Mouse (Mus musculus) midbrain, embryonic 14.5 days (tissue): ENCODE data around the gene Slc25a35. TPM values are rescaled to one million over a fixed set of nuclear protein-coding genes. Genes with fewer than 3 reads are reported as not detected.
"Not testable (repeated sequence)": the region's sequence is repeated elsewhere in the genome, so short reads cannot be mapped to it uniquely, and the experiment has no call there.

ENCODE experiments used
- ATAC-seq: fragments of 200-750 bp; cut with Nextera tagmentation; 2 replicates; pipeline ENCODE4 v1.8.0; 2017; ENCODE audit warnings: moderate number of reproducible peaks, moderate library complexity; ENCODE audit not compliant: low FRiP score, low TSS enrichment
- DNase-seq: peaks from one replicate; pipeline ENCODE4 v3.0.0-alpha.2; 2015
- H3K27ac ChIP-seq: fragments of 300-500 bp; sonication (generic); replicated peaks from 2 replicates; pipeline ENCODE4 v1.5.1; 2014; ENCODE audit warnings: mild to moderate bottlenecking, low read depth, low read length, moderate library complexity
- H3K27me3 ChIP-seq: fragments of 300-500 bp; sonication (generic); 2 replicates; pipeline ENCODE4 v1.6.1; 2014; ENCODE audit warnings: low read length, control low read depth, mixed read lengths; ENCODE audit not compliant: control insufficient read depth, insufficient read depth
- H3K36me3 ChIP-seq: fragments of 300-500 bp; sonication (generic); 2 replicates; pipeline ENCODE4 v1.6.1; 2014; ENCODE audit warnings: low read length, control low read depth; ENCODE audit not compliant: control insufficient read depth, insufficient read depth
- H3K4me1 ChIP-seq: fragments of 300-500 bp; sonication (generic); 2 replicates; pipeline ENCODE4 v1.6.1; 2014; ENCODE audit warnings: mild to moderate bottlenecking, antibody characterized with exemption, low read length, control low read depth; ENCODE audit not compliant: control insufficient read depth, insufficient read depth
- H3K4me2 ChIP-seq: fragments of 300-500 bp; sonication (generic); 2 replicates; pipeline ENCODE4 v1.6.1; 2014; ENCODE audit warnings: mild to moderate bottlenecking, low read length, moderate library complexity
- H3K4me3 ChIP-seq: fragments of 300-500 bp; sonication (generic); replicated peaks from 2 replicates; pipeline ENCODE4 v1.5.1; 2014; ENCODE audit warnings: low read depth, low read length
- H3K9ac ChIP-seq: fragments of 300-500 bp; sonication (generic); replicated peaks from 2 replicates; pipeline ENCODE4 v1.6.1; 2014; ENCODE audit warnings: mild to moderate bottlenecking, low read length, moderate library complexity
- H3K9me3 ChIP-seq: fragments of 300-500 bp; sonication (generic); 2 replicates; pipeline ENCODE4 v1.6.1; 2016; ENCODE audit warnings: low read length, control low read depth, mixed read lengths; ENCODE audit not compliant: control insufficient read depth
- WGBS: fragments of 180-500 bp; shearing (Covaris S2); extraction: QIAGEN DNeasy Blood & Tissue Kit; methylation state at CpG from one replicate; pipeline ENCODE4 v1.1.7; 2014; 5-methylcytosine and 5-hydroxymethylcytosine counted together
- polyA plus RNA-seq: library from polyadenylated mRNA; unstranded; fragments of >200 nt; fragmentation: Nextera tagmentation; extraction: Ambion mirVana; gene quantifications from 2 replicates; pipeline ENCODE4 v1.2.1, GENCODE M21; 2014

Gene Slc25a35
- polyA plus RNA-seq, 1 experiment from 2014 or later: 1.9 TPM

DNA sequence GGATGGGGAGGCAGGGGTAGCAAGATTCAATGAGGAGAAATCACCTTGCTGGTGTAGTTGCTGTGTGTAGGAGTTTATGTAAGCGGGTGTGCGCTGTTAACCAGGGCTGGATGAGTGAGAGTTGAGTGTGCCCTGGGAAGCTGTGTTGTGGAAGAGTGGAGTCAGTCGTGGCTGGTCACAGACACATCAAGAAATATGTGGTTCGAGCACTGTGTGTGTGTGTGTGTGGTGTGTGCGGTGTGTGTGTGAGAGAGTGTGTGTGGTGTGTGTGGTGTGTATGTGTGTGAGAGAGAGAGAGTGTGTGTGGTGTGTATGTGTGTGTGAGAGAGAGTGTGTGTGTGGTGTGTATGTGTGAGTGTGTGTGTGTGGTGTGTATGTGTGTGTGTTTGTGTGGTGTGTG lies 12.5 kb upstream of the Slc25a35 start:
- no peaks in the 10 kb centered on the region for H3K9me3 ChIP-seq
- DNase-seq (no peak), ATAC-seq (no peak)
- no peaks in the 10 kb centered on the region for H3K36me3 ChIP-seq
- peaks cover 20% of the 10 kb centered on the region; the same call in 1 of the 2 replicates for H3K27me3 ChIP-seq
- peak overlapping the region; percentile 40; the same call in 1 of the 2 replicates for H3K9ac ChIP-seq
- 0 out of 2 replicates have a peak, but pooled peaks cover 8% of the 10 kb centered on the region for H3K4me1 ChIP-seq
- peak overlapping the region; percentile 52; the same call in 1 of the 2 replicates for H3K4me2 ChIP-seq
- no peak overlapping the region for H3K27ac ChIP-seq
- WGBS: 65% methylated on average over 5 of the region's 5 CpGs
- H3K4me3 ChIP-seq: no peak overlapping the region

DNA sequence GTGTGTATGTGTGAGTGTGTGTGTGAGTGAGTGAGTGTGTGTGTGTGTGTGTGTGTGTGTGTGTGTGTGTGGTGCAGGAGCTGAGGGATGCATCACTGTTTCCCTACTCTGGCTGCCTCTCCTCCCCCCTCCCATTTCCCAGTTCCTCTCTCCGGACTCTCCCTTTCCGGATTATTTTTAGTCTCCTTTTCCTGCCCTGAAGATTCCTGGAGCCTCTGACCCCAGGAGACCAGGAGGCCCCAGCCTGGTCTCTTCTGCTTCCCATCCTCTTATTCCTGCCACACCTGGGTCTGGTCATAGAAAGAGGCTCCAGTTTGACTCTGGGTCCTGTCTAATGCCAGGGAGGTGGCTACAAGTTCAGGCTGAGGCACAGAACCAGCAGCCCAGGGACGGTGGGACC lies 11.8 kb upstream of the Slc25a35 start:
- Histone ChIP-seq H3K4me1 (0 out of 2 replicates have a peak, but pooled peaks cover 8% of the 10 kb centered on the region), H3K9ac (no peak overlapping the region), H3K9me3 (no peaks in the 10 kb centered on the region), H3K4me2 (no peak overlapping the region), H3K36me3 (no peaks in the 10 kb centered on the region), H3K4me3 (no peak overlapping the region), H3K27ac (no peak overlapping the region), H3K27me3 (peaks cover 20% of the 10 kb centered on the region; the same call in 1 of the 2 replicates)
- 51% methylated on average over 3 of the region's 3 CpGs for WGBS
- no peak for ATAC-seq
- DNase-seq: no peak

DNA sequence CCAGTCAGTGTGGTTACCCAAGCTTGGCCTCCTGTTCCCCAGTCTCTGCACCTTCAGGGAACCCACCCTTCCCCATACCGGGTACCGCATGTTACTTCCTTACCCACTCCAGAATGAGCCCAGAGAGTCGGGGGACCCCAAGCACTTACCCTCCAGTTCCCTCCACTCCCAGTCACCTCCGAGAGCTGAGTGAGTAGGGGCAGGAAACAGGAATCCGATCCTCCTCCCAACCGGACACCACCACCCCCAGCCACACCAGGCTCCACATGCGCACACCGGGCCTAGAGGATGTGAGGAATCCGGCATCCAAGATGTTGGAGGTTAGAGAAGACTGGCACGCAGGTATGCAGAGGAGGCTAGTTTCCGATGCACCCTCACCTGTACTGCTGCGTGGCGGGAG lies 11.2 kb upstream of the Slc25a35 start:
- Histone ChIP-seq H3K36me3 (no peaks in the 10 kb centered on the region), H3K4me1 (0 out of 2 replicates have a peak, but pooled peaks cover 8% of the 10 kb centered on the region), H3K4me3 (no peak overlapping the region), H3K27me3 (peaks cover 20% of the 10 kb centered on the region; the same call in 1 of the 2 replicates), H3K4me2 (no peak overlapping the region), H3K9ac (no peak overlapping the region), H3K27ac (no peak overlapping the region), H3K9me3 (no peaks in the 10 kb centered on the region)
- no peak for DNase-seq
- no peak for ATAC-seq
- WGBS: 38% methylated on average over 13 of the region's 13 CpGs

DNA sequence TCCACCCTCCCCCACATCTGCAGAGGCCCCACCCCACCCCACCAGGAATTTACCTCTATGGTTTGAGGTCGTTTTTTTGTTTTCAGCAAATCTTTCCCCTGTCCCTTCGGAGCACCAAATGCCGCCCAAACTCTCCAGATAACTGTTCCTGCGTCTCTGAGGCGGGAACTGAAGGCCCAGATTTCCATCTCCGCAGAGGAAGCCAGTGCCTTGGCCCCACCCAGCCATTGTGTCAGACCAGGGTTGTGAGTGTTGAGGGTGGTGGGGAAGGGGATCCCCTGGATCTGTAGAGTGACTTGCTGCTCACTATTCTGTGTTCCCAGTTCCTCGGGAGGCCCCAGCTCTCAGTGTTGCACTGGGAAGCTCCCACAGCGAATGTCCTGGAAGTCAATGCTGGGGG lies 10.6 kb upstream of the Slc25a35 start, which contains the start of gene Arhgef15:
Gene Arhgef15, minus strand, starts transcription at position 173 of the 400 bp plus-strand sequence.
- ATAC-seq (no peak), DNase-seq (no peak)
- H3K4me1 ChIP-seq: 0 out of 2 replicates have a peak, but pooled peaks cover 8% of the 10 kb centered on the region
- H3K4me3 ChIP-seq: no peak within 1 kb of the TSS
- peaks cover 20% of the 10 kb centered on the region; the same call in 1 of the 2 replicates for H3K27me3 ChIP-seq
- no peaks in the 10 kb centered on the region for H3K9me3 ChIP-seq
- no peak within 1 kb of the TSS for H3K4me2 ChIP-seq
- no peak within 1 kb of the TSS for H3K9ac ChIP-seq
- no peaks in the 10 kb centered on the region for H3K36me3 ChIP-seq
- H3K27ac ChIP-seq: no peak within 1 kb of the TSS
- 36% methylated on average over 8 of the region's 8 CpGs for WGBS

DNA sequence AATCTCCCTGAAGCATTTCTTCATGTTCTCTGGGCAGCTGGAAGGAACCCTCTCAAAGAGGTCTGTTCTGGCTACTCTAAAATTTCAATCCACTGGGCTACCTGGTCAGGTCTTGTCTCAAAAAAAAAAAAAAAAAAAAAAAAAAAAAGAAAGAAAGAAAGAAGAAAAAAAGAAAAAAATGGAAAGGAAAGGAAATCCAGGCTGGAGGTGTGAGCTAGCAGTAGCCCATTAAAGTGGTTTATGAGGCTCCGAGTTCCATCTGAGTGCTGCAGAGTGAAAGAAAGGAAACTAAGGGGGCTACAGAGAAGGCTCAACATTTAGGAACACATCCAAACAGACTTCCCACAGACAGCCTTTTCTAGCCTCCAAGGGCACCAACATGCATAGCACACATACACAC lies 10.0 kb upstream of the Slc25a35 start:
- no peaks in the 10 kb centered on the region for H3K9me3 ChIP-seq
- 94% methylated on average over 1 of the region's 1 CpGs for WGBS
- peaks cover 20% of the 10 kb centered on the region; the same call in 1 of the 2 replicates for H3K27me3 ChIP-seq
- ATAC-seq (no peak), DNase-seq (no peak)
- H3K27ac ChIP-seq: no peak overlapping the region
- no peak overlapping the region for H3K9ac ChIP-seq
- H3K4me1 ChIP-seq: 0 out of 2 replicates have a peak, but pooled peaks cover 8% of the 10 kb centered on the region
- H3K4me3 ChIP-seq: no peak overlapping the region
- no peak overlapping the region for H3K4me2 ChIP-seq
- H3K36me3 ChIP-seq: no peaks in the 10 kb centered on the region

DNA sequence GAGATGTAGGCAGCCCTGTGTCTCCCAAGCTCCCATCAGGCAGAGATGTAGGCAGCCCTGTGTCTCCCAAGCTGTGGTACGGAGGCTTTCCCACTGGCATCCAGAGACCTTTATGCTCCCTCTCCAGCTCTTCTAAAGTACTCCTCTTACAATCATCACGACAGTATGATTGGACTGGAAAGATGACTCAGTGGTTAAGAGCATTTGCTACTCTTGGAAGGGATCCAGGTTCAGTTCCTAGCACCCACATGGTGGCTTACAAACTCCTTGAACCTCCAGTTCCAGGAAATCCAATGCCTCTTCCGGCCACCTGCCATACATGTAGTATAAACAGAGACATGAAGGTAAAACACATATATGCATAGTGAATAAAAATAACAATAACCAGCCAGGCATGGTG lies 6.3 kb upstream of the Slc25a35 start:
- 87% methylated on average over 3 of the region's 3 CpGs for WGBS
- H3K4me3 ChIP-seq: no peak overlapping the region
- no peak for DNase-seq
- H3K9me3 ChIP-seq: no peaks in the 10 kb centered on the region
- H3K36me3 ChIP-seq: no peaks in the 10 kb centered on the region
- no peak overlapping the region for H3K4me2 ChIP-seq
- H3K4me1 ChIP-seq: no peaks in the 10 kb centered on the region
- H3K9ac ChIP-seq: no peak overlapping the region
- no peaks in the 10 kb centered on the region for H3K27me3 ChIP-seq
- no peak overlapping the region for H3K27ac ChIP-seq
- ATAC-seq: no peak

DNA sequence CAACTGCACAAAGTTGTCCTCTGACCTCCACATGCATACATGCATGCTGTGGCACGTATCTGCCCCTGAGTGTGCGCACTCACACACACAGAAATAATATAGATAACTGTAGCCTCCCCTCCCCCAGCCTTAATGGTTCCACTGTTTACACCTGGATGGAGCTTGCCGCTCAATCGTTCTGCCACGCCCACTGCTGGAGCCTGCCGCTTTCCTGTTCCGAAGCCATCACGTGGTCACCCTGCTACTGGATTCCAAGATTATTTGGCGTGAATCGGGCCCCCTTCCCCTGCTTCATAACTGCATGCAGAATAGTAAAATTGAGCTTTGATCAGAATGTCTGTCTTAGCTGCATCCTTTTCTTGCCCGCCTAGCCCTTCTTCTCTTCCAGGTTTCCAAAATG lies 5.8 kb upstream of the Slc25a35 start:
- H3K4me1 ChIP-seq, H3K27me3 ChIP-seq, H3K4me3 ChIP-seq, H3K4me2 ChIP-seq, H3K9me3 ChIP-seq, H3K27ac ChIP-seq, H3K36me3 ChIP-seq, ATAC-seq, DNase-seq, H3K9ac ChIP-seq: not testable (repeated sequence)
- WGBS: 30% methylated on average over 11 of the region's 11 CpGs

DNA sequence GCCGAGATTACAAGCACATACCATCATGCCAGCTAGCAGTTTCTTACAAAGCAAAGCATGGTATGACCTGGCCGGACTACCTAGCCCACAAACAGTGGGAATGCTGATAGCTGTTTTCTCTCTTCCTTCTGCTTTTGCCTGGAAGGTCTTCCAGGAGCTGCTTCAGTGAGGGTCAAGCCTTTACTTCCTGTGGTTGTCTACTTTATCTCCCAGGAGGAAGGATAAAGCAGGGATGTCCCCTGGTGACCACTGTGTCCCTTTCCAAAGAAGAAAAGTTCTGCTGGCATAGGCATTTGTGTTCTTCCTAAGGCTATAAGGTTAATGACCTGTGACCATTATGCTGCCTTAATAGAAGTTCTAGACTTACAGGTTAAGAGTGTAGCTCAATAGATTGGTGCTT lies 4.5 kb upstream of the Slc25a35 start:
- 88% methylated on average over 2 of the region's 2 CpGs for WGBS

DNA sequence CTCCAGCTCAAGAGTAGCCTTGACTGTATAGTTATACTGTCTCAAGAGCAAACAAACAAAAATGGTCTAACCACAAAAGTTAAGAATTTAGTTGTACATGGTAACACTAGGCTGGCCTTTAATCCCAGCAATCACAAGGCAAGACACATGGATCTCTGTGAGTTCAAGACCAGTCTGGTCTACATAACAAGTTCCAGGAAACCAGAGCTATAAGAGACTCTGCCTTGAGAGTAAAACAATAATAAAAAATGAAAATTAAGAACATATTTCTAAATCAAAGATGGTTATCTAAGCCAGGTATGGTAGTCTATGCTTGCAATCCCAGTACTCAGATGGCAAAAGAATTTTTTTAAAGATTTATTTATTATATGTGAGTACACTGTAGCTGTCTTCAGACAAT lies 2.9 kb upstream of the Slc25a35 start:
- no peak for ATAC-seq
- no peaks in the 10 kb centered on the region for H3K9me3 ChIP-seq
- no peak overlapping the region for H3K4me2 ChIP-seq
- H3K4me1 ChIP-seq: 0 out of 2 replicates have a peak, but pooled peaks cover 3% of the 10 kb centered on the region
- DNase-seq: no peak
- H3K9ac ChIP-seq: no peak overlapping the region
- no peak overlapping the region for H3K4me3 ChIP-seq
- H3K27me3 ChIP-seq: no peaks in the 10 kb centered on the region
- no peaks in the 10 kb centered on the region for H3K36me3 ChIP-seq
- H3K27ac ChIP-seq: no peak overlapping the region

More for the DNA sequence above, 4.5 kb upstream of the Slc25a35 start:
- Histone ChIP-seq H3K9ac (no peak overlapping the region), H3K4me2 (no peak overlapping the region), H3K4me3 (no peak overlapping the region), H3K27me3 (no peaks in the 10 kb centered on the region), H3K9me3 (no peaks in the 10 kb centered on the region), H3K4me1 (0 out of 2 replicates have a peak, but pooled peaks cover 3% of the 10 kb centered on the region), H3K27ac (no peak overlapping the region), H3K36me3 (no peaks in the 10 kb centered on the region)
- DNase-seq (no peak), ATAC-seq (no peak)
